Mouse (Mus musculus): ENCODE measurements around the gene Polk. TPM values are rescaled to one million over a fixed set of nuclear protein-coding genes. Genes with fewer than 3 reads are reported as not detected.

Polk gene
- total RNA-seq, 2 experiments from 2014 or later: 44.0 to 47.0 TPM

DNA sequence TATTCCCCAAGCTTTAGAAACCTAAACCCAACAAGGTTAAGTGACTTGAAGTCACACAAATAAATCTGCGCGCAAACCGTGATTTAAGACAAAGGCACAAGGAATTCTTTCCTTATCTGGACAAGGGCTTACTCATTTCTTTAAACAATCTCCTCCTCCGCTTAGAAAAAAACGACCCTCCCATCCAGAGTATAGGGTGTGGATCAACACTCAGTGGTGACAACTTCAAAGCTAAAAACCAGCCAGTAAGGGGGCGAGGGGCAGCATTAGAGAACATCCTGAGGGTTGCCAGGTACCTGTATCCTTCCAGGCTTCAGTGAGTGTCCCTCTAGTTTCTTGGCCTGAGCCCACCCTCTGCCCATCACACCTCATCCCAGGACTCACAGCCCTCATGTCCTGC lies 71.8 kb downstream of the Polk start:
- no peak for DNase-seq (ENCODE audit: low spot score in 2 of 2)

- no peak for DNase-seq (ENCODE audit: low spot score in 2 of 2)
These were observed 73.7 kb downstream of the Polk start for GRCm38 (mm10) chr13:96468678-96469077.

DNA sequence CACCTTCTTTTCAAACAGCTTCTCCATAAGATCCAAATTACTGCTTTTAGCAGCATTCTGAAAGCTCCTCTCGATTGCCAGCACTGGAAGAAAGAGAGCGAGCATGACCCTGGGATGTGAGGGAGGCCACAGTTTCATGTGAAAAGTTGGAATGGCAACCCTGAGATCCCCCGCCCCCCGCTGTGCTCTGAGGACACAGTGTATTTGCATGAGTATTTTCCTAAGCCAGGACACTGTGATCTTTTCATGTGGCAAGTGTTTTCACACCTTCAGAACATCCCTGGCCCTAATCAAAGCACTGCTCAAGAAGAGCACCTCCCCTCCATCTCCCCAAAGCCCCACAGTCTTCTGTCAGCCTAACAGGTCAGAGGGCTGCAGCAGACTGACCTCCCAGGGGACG lies 77.1 kb downstream of the Polk start:
- DNase-seq (ENCODE audit: low spot score in 2 of 2): no peak

GRCm38 (mm10) chr13:96462644-96463043 lies 79.7 kb downstream of the Polk start:
- no peak for DNase-seq (ENCODE audit: low spot score in 2 of 2)

DNA sequence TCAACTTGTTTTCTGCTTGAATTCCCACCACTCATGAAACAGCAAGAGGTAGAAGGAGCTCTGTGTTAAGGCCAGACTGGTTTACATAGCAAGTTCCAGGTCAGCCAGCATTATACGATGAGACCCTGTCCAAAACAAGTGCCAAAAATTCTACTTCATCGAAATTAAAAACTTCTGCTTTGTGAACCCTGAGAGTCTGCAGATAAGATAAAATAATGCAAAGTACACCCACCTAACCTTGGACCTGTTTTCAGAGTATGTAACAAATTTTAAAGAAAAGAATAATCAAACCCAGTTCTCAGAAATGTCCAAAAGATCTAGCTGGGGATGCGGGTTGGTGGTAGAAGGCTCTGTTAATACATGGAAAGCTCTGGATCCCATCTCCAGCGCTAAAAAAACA lies 83.8 kb downstream of the Polk start:
- no peak for DNase-seq (ENCODE audit: low spot score in 2 of 2)

- DNase-seq (ENCODE audit: low spot score in 2 of 2): no peak
These were observed 84.4 kb downstream of the Polk start for GRCm38 (mm10) chr13:96458018-96458417.

DNA sequence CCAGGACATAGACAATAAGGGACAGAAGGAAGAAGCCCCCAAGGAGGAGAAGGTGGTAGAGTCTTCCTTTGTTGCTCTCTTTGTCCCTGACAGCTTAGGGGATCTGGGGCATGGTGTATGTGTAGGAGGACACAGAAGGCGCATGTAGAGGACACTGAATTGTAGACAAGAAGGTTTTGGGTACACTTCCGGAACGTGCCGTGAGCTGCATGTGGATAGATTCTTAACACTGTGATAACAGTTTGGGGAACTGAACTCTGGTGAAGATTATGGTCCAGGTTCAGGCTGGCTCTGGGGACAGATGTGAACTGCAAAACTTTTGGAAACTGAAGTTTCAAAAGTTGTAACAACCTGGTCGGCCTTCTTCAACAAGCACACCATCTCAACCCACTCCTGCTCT lies 84.8 kb downstream of the Polk start:
- DNase-seq (ENCODE audit: low spot score in 2 of 2): no peak

DNA sequence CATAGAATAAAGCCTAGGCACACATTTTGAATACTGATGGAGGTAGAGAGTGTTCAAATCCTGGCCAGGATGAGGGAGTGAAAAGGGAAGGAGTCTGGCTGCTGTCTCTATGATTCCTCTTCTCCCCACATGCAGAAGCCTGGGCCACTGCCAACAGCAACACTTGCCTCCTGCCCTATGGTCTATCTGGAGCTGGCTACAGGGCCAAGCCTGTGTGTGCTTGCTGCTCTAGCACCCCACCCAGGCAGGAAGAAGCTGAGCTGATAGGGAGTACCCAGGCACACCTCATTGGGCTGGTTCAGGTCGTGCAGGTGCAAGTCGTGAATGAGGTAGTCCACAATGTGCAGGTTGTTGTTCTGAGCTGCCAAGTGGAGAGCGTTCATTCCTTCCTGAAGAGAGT lies 88.1 kb downstream of the Polk start:
- DNase-seq (ENCODE audit: low spot score in 2 of 2): no peak

DNA sequence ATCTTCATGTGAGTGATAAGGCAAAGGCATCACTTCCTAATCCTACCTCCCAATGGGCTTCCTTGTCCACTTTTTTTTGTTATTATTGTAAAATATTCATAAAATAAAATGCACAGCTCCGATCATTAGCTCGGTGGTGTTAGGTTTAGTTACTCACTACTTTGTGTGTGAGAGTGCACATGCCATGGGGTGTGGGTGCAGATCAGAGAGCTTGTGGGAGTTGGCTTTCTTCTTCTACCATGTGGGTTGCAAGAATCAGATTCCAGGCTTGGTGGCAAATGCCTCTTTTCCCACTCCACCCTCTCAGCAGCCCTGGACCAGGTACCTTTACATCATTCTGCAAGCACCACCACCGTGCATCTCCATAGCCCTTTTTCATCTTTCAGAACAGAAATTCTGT lies 89.8 kb downstream of the Polk start:
- no peak for DNase-seq (ENCODE audit: low spot score in 2 of 2)

GRCm38 (mm10) chr13:96451386-96452140 lies 90.8 kb downstream of the Polk start:
- no peak for DNase-seq (ENCODE audit: low spot score in 2 of 2)

- DNase-seq (ENCODE audit: low spot score in 2 of 2): no peak
These were observed 91.5 kb downstream of the Polk start for GRCm38 (mm10) chr13:96450869-96451268.

DNA sequence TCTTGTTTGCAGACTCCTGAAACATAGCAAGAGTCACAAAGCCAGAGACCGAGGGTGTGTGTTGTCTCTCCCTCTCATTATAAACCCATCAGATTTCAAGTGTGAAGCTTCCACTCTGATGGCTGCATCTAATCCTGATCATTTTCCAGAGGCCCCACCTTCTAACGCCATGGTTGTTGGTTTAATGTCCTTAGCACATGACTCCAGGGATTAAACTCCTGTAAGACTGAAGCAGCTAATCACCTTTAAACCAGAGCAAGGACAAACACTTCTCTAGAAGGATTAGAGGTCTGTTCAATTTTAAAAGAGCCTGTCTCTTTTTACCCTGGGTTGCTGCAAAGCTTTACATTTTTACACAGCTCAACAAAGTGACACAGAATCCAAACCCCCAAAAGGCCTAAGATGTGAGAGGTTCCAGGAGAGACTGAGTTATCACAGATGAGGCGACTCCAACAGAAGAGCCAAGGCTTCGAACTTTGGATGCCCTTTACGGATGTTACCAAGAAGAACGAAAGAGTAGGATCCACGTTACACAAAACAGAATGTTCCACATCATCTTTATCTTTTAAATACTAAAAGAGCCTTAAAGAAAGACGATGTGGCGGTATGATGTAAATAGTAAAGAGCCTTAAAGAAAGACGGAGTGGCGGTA lies 92.0 kb downstream of the Polk start:
- DNase-seq (ENCODE audit: low spot score in 2 of 2): no peak

DNA sequence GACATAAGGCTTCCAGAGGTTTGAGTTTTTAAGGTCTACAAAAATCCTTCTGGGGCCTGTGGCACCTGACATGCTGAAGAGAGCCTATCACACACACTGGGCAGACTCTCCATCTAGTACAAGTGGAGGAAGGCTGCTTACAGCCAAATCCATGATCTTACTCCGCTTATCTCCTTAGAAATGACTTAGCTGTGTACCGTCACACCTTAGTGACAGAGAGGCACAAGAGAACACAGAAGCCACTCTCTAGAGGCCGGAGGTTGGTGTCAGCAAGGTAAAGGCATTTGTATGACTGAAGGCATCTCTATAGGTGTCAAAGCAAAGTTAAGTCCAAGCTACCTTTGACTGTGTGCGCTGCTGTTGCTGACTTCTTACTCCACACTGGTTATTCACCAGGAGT lies 101.9 kb downstream of the Polk start:
- DNase-seq (ENCODE audit: low spot score in 2 of 2): no peak

DNA sequence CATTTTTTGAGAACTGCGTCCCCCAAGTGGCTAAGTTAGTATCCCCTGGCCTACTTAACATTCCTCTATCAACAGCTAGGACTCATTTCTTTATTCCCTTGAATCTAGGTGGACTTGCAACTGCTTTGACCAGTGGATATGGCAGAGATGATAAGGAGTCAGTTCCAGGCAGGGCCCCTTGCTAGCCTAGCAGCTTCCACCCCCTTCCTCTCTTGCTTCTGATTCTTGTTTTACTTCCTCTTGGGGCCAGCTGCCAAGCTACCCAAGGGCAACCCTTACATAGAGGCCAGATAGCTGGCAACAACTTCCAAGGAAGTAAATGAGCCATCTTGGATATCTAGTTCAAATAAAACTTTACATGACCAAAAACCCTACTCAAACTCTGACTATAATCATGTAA lies 105.5 kb downstream of the Polk start:
- DNase-seq (ENCODE audit: low spot score in 2 of 2): no peak

GRCm38 (mm10) chr13:96435793-96436192 lies 106.6 kb downstream of the Polk start:
- peak in 1 of 2 experiments; percentile 15 for DNase-seq (ENCODE audit: low spot score in 2 of 2)

GRCm38 (mm10) chr13:96434899-96435331 lies 107.5 kb downstream of the Polk start:
- no peak for DNase-seq (ENCODE audit: low spot score in 2 of 2)

DNA sequence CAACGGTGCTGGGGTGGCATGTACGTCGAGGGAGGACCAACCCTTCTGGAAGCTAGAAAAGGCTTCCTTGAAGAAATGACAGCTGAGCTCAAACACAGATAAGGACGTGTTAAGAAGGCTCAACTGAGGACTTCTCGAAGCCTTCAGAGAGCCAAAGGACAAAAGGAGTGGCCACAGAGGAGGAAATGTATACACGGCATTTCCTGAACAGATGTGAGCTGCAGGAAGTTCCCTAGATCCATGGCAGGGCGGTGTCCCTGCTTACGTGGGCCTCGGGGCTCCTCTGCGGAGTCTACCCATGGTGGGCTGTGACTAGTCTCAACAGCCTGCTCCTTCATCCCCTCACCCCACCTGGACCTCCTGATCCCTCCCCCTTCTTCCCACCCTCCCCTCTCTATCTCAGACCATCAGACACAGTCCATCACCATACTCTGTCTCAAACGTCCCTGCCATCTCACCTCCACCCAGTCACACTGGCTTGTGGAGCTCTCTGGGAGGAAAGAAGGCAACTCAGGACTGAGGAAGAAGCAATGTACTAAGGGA lies 108.7 kb downstream of the Polk start:
- DNase-seq (ENCODE audit: low spot score in 2 of 2): no peak

GRCm38 (mm10) chr13:96433041-96433440 lies 109.3 kb downstream of the Polk start:
- DNase-seq (ENCODE audit: low spot score in 2 of 2): no peak

- no peak for DNase-seq (ENCODE audit: low spot score in 2 of 2)
These were observed 110.0 kb downstream of the Polk start for GRCm38 (mm10) chr13:96432376-96432811.

GRCm38 (mm10) chr13:96431595-96432156 lies 110.7 kb downstream of the Polk start:
- DNase-seq (ENCODE audit: low spot score in 2 of 2): peak; percentile 77 to 80

All from adrenal gland, postnatal 4 days (tissue).